Mouse (Mus musculus): ENCODE results near the gene Syt1. TPM values are rescaled to one million over a fixed set of nuclear protein-coding genes. Genes with fewer than 3 reads are reported as not detected.

Syt1 gene
- polyA plus RNA-seq, 1 experiment from 2014 or later: 0.12 TPM

GRCm38 (mm10) chr10:108470319-108470955 is 540.3 kb downstream of the Syt1 start:
- Histone ChIP-seq H3K36me3 (ENCODE audit: insufficient read depth, low read length) (no peaks in the 10 kb centered on the region), H3K4me2 (replicated peaks; ENCODE audit: low read depth, low read length) (no peak overlapping the region), H3K9ac (replicated peaks; ENCODE audit: low read depth) (no peak overlapping the region), H3K27me3 (replicated peaks; ENCODE audit: insufficient read depth, low read length) (no peaks in the 10 kb centered on the region), H3K4me3 (ENCODE audit: low read depth, low read length) (no peak overlapping the region), H3K9me3 (ENCODE audit: low read length) (no peaks in the 10 kb centered on the region), H3K27ac (ENCODE audit: low read length) (no peak overlapping the region), H3K4me1 (ENCODE audit: insufficient read depth, low read depth, low read length) (no peaks in the 10 kb centered on the region)
- DNase-seq (ENCODE audit: low spot score) (no peak), ATAC-seq (no peak)
- 42% methylated on average over 6 of the region's 6 CpGs for WGBS
- no peak for TF ChIP-seq CTCF (IDR thresholded peaks at IDR 0.05)
- no peak for TF ChIP-seq EP300 (IDR thresholded peaks at IDR 0.05)

GRCm38 (mm10) chr10:108466539-108466938 is 544.2 kb downstream of the Syt1 start:
- TF ChIP-seq EP300 (IDR thresholded peaks at IDR 0.05): no peak
- no peak for TF ChIP-seq CTCF (IDR thresholded peaks at IDR 0.05)
- Histone ChIP-seq H3K36me3 (ENCODE audit: insufficient read depth, low read length) (no peaks in the 10 kb centered on the region), H3K27me3 (replicated peaks; ENCODE audit: insufficient read depth, low read length) (no peaks in the 10 kb centered on the region), H3K9ac (replicated peaks; ENCODE audit: low read depth) (no peak overlapping the region), H3K4me2 (replicated peaks; ENCODE audit: low read depth, low read length) (no peak overlapping the region), H3K9me3 (ENCODE audit: low read length) (no peaks in the 10 kb centered on the region), H3K4me3 (ENCODE audit: low read depth, low read length) (no peak overlapping the region), H3K4me1 (ENCODE audit: insufficient read depth, low read depth, low read length) (no peaks in the 10 kb centered on the region), H3K27ac (ENCODE audit: low read length) (0 out of 2 replicates have a peak overlapping the region, but pooled peaks have one; percentile 17)
- peak; percentile 48; the same call in 1 of the 2 replicates for ATAC-seq
- DNase-seq (ENCODE audit: low spot score): peak; percentile 52
- whole genome bisulfite sequencing: 13% methylated on average over 8 of the region's 8 CpGs

DNA sequence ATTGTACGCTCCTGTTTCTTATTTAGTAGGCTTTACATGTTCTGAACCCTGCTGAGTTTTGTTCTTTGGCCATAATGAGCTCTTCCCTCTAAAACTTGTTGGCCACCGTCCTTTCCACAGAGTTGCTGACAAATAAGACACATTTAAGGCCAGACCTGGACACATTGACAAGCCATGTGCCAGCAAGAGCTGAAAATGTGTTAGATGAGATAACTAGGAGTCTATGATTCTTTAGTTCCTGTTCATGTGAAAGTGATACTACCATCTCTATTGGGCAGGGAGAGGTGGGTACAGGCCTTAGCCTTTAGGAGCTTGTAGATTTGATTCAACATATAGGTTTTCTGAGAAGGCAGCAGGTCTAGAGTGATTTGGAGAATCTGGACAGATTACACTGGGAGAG is 548.9 kb downstream of the Syt1 start:
- no peak for TF ChIP-seq EP300 (IDR thresholded peaks at IDR 0.05)
- TF ChIP-seq CTCF (IDR thresholded peaks at IDR 0.05): no peak
- WGBS: 94% methylated on average over 2 of the region's 2 CpGs
- no peak overlapping the region for H3K4me2 ChIP-seq (replicated peaks; ENCODE audit: low read depth, low read length)
- no peak overlapping the region for H3K27ac ChIP-seq (ENCODE audit: low read length)
- H3K27me3 ChIP-seq (replicated peaks; ENCODE audit: insufficient read depth, low read length): no peaks in the 10 kb centered on the region
- H3K4me1 ChIP-seq (ENCODE audit: insufficient read depth, low read depth, low read length): no peaks in the 10 kb centered on the region
- no peaks in the 10 kb centered on the region for H3K36me3 ChIP-seq (ENCODE audit: insufficient read depth, low read length)
- ATAC-seq (no peak), DNase-seq (ENCODE audit: low spot score) (no peak)
- no peaks in the 10 kb centered on the region for H3K9me3 ChIP-seq (ENCODE audit: low read length)
- H3K9ac ChIP-seq (replicated peaks; ENCODE audit: low read depth): no peak overlapping the region
- no peak overlapping the region for H3K4me3 ChIP-seq (ENCODE audit: low read depth, low read length)

DNA sequence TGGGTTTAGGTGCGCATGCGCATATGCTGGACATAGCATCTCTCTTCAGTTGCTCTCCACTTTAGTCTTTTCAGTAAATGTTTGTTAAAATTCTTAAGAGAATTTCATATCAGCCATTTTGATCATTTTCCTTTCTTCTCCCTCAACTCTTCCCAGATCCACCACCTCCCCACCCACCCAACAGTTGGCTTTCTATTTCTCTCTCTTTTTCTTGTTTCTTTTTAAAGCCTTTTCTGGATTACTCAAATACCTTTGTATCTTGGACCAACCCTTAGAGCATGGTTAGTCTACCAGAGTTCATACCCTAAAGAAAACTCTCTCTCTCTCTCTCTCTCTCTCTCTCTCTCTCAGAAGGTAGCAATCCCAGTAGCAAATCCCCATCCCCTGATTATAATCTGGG is 553.7 kb downstream of the Syt1 start:
- DNase-seq (ENCODE audit: low spot score) (no peak), ATAC-seq (no peak)
- Histone ChIP-seq H3K9me3 (ENCODE audit: low read length) (no peaks in the 10 kb centered on the region), H3K9ac (replicated peaks; ENCODE audit: low read depth) (no peak overlapping the region), H3K27ac (ENCODE audit: low read length) (no peak overlapping the region), H3K4me2 (replicated peaks; ENCODE audit: low read depth, low read length) (no peak overlapping the region), H3K27me3 (replicated peaks; ENCODE audit: insufficient read depth, low read length) (no peaks in the 10 kb centered on the region), H3K4me1 (ENCODE audit: insufficient read depth, low read depth, low read length) (no peaks in the 10 kb centered on the region), H3K4me3 (ENCODE audit: low read depth, low read length) (no peak overlapping the region), H3K36me3 (ENCODE audit: insufficient read depth, low read length) (no peaks in the 10 kb centered on the region)
- WGBS: 97% methylated on average over 2 of the region's 2 CpGs
- TF ChIP-seq EP300 (IDR thresholded peaks at IDR 0.05) (no peak), CTCF (IDR thresholded peaks at IDR 0.05) (no peak)

- H3K4me1 ChIP-seq (ENCODE audit: insufficient read depth, low read depth, low read length): no peaks in the 10 kb centered on the region
- H3K36me3 ChIP-seq (ENCODE audit: insufficient read depth, low read length): no peaks in the 10 kb centered on the region
- no peak overlapping the region for H3K9ac ChIP-seq (replicated peaks; ENCODE audit: low read depth)
- H3K27me3 ChIP-seq (replicated peaks; ENCODE audit: insufficient read depth, low read length): no peaks in the 10 kb centered on the region
- H3K4me2 ChIP-seq (replicated peaks; ENCODE audit: low read depth, low read length): no peak overlapping the region
- TF ChIP-seq EP300 (IDR thresholded peaks at IDR 0.05) (no peak), CTCF (IDR thresholded peaks at IDR 0.05) (peak; percentile 36)
- no peak overlapping the region for H3K27ac ChIP-seq (ENCODE audit: low read length)
- DNase-seq (ENCODE audit: low spot score) (no peak), ATAC-seq (no peak)
- WGBS: 65% methylated on average over 2 of the region's 2 CpGs
- no peak overlapping the region for H3K4me3 ChIP-seq (ENCODE audit: low read depth, low read length)
- no peaks in the 10 kb centered on the region for H3K9me3 ChIP-seq (ENCODE audit: low read length)
Measured at GRCm38 (mm10) chr10:108455883-108456282, 554.9 kb downstream of the Syt1 start.

DNA sequence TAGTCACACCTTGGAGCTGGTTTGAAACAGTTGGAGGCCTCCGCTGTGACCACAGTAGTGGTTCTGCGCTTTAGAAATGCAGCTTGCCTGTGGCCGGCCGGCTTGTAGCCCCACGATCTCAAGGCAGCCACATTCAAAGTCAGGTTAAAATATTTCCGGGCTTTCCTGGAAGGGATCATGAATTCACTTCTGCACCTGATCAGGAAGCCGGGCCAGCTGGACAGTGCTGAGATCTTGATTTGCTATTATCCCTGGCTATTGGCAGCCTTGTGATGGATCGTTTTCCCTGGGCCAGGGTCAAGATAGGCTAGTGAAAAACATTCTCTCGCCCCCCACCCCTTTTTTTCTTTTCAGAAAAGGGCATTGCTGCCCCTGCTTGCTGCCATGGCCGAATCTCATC is 555.6 kb downstream of the Syt1 start:
- Histone ChIP-seq H3K9me3 (ENCODE audit: low read length) (no peaks in the 10 kb centered on the region), H3K4me3 (ENCODE audit: low read depth, low read length) (no peak overlapping the region), H3K27me3 (replicated peaks; ENCODE audit: insufficient read depth, low read length) (no peaks in the 10 kb centered on the region), H3K4me2 (replicated peaks; ENCODE audit: low read depth, low read length) (no peak overlapping the region), H3K27ac (ENCODE audit: low read length) (no peak overlapping the region; the same call in 1 of the 2 replicates), H3K9ac (replicated peaks; ENCODE audit: low read depth) (no peak overlapping the region), H3K36me3 (ENCODE audit: insufficient read depth, low read length) (no peaks in the 10 kb centered on the region), H3K4me1 (ENCODE audit: insufficient read depth, low read depth, low read length) (no peaks in the 10 kb centered on the region)
- DNase-seq (ENCODE audit: low spot score) (no peak), ATAC-seq (no peak)
- TF ChIP-seq CTCF (IDR thresholded peaks at IDR 0.05): no peak
- TF ChIP-seq EP300 (IDR thresholded peaks at IDR 0.05): no peak
- 59% methylated on average over 10 of the region's 10 CpGs for WGBS
